Mouse (Mus musculus): ENCODE measurements around the gene Mynn.
"Not testable (repeated sequence)": the region's sequence is repeated elsewhere in the genome, so short reads cannot be mapped to it uniquely, and the experiment has no call there.

Gene Mynn

GRCm38 (mm10) chr3:30602065-30602739 is at the start of gene Mynn:
Gene Mynn, plus strand, starts transcription at chr3:30602065.
- peak; percentile 92 for DNase-seq

GRCm38 (mm10) chr3:30553741-30554140 is 48.1 kb upstream of the Mynn start:
- DNase-seq: no peak

GRCm38 (mm10) chr3:30560677-30561314 is 41.1 kb upstream of the Mynn start:
- no peak for DNase-seq

GRCm38 (mm10) chr3:30566333-30566732 is 35.5 kb upstream of the Mynn start:
- not testable (repeated sequence) for DNase-seq

GRCm38 (mm10) chr3:30573549-30573948 is 28.3 kb upstream of the Mynn start:
- DNase-seq: no peak

GRCm38 (mm10) chr3:30588865-30589264 is 13.0 kb upstream of the Mynn start:
- no peak for DNase-seq

GRCm38 (mm10) chr3:30592418-30592853 is 9.4 kb upstream of the Mynn start:
- peak; percentile 33 for DNase-seq

- DNase-seq: peak; percentile 20
These were observed 8.0 kb upstream of the Mynn start for GRCm38 (mm10) chr3:30593719-30594485.

GRCm38 (mm10) chr3:30595111-30595832 is 6.6 kb upstream of the Mynn start:
- DNase-seq: peak; percentile 52

GRCm38 (mm10) chr3:30597271-30597670 is 4.6 kb upstream of the Mynn start:
- no peak for DNase-seq

GRCm38 (mm10) chr3:30599711-30600545 is 1.9 kb upstream of the Mynn start, which contains the start of gene Actrt3:
Gene Actrt3, minus strand, starts transcription at chr3:30599939.
- DNase-seq: peak; percentile 62

- peak; percentile 35 for DNase-seq
These were observed 1.1 kb upstream of the Mynn start for GRCm38 (mm10) chr3:30600717-30601116.

GRCm38 (mm10) chr3:30601175-30601574 is 690 bp upstream of the Mynn start:
- DNase-seq: peak; percentile 91

- DNase-seq: no peak
These were observed 228 bp upstream of the Mynn start for GRCm38 (mm10) chr3:30601610-30602064.

GRCm38 (mm10) chr3:30602740-30603098 is 854 bp downstream of the Mynn start:
- peak; percentile 86 for DNase-seq

- DNase-seq: no peak
These were observed 1.4 kb downstream of the Mynn start for GRCm38 (mm10) chr3:30603256-30603655.

- no peak for DNase-seq
These were observed 7.1 kb downstream of the Mynn start for GRCm38 (mm10) chr3:30608999-30609398.

- DNase-seq: no peak
These were observed 9.1 kb downstream of the Mynn start for GRCm38 (mm10) chr3:30610930-30611329.

- no peak for DNase-seq
These were observed 18.3 kb downstream of the Mynn start for GRCm38 (mm10) chr3:30620132-30620531.

GRCm38 (mm10) chr3:30633681-30634080 is 31.8 kb downstream of the Mynn start:
- no peak for DNase-seq

GRCm38 (mm10) chr3:30635629-30636028 is 33.8 kb downstream of the Mynn start:
- DNase-seq: peak; percentile 14

GRCm38 (mm10) chr3:30644207-30644606 is 42.3 kb downstream of the Mynn start, which contains the start of gene Lrriq4:
Gene Lrriq4, plus strand, starts transcription at chr3:30644507.
- DNase-seq: no peak
